Mouse (Mus musculus) heart, postnatal 0 days (tissue): ENCODE measurements around the gene Apex1. TPM values are rescaled to one million over a fixed set of nuclear protein-coding genes. Genes with fewer than 3 reads are reported as not detected.
A peak's percentile ranks its signal among the peaks of the same experiment; 100 is the strongest.
"Not testable (repeated sequence)": the region's sequence is repeated elsewhere in the genome, so short reads cannot be mapped to it uniquely, and the experiment has no call there.

Experiments
- ATAC-seq: fragments of 200-750 bp; cut with Nextera tagmentation; 2 replicates; pipeline ENCODE4 v1.8.0; 2017; ENCODE audit warnings: low read depth, moderate number of reproducible peaks, moderate library complexity; ENCODE audit not compliant: insufficient read depth
- DNase-seq: peaks from one replicate; pipeline ENCODE4 v3.0.0-alpha.2; 2016; ENCODE audit warnings: low spot score
- H3K27ac ChIP-seq: fragments of 300-500 bp; sonication (generic); 2 replicates; pipeline ENCODE4 v1.5.1; 2014; ENCODE audit warnings: low read depth, mild to moderate bottlenecking
- H3K27me3 ChIP-seq: fragments of 300-500 bp; sonication (generic); 2 replicates; pipeline ENCODE4 v1.6.1; 2014; ENCODE audit warnings: low read length, mixed read lengths; ENCODE audit not compliant: control insufficient read depth, insufficient read depth
- H3K36me3 ChIP-seq: fragments of 300-500 bp; sonication (generic); replicated peaks from 2 replicates; pipeline ENCODE4 v1.6.1; 2014; ENCODE audit warnings: low read length, mixed read lengths; ENCODE audit not compliant: control insufficient read depth, insufficient read depth
- H3K4me1 ChIP-seq: fragments of 300-500 bp; sonication (generic); 2 replicates; pipeline ENCODE4 v1.6.1; 2014; ENCODE audit warnings: antibody characterized with exemption; ENCODE audit not compliant: control insufficient read depth, insufficient read depth
- H3K4me2 ChIP-seq: fragments of 300-500 bp; sonication (generic); 2 replicates; pipeline ENCODE4 v1.6.1; 2014; ENCODE audit warnings: low read depth, mild to moderate bottlenecking, low read length, moderate library complexity
- H3K4me3 ChIP-seq: fragments of 300-500 bp; sonication (generic); 2 replicates; pipeline ENCODE4 v1.5.1; 2014; ENCODE audit warnings: low read depth, low read length
- H3K9ac ChIP-seq: fragments of 300-500 bp; sonication (generic); replicated peaks from 2 replicates; pipeline ENCODE4 v1.6.1; 2014; ENCODE audit warnings: low read depth, low read length, mixed read lengths
- H3K9me3 ChIP-seq: fragments of 300-500 bp; sonication (generic); replicated peaks from 2 replicates; pipeline ENCODE4 v1.6.1; 2016; ENCODE audit warnings: low read length; ENCODE audit not compliant: control insufficient read depth
- CTCF ChIP-seq: IDR thresholded peaks from 2 replicates; pipeline ENCODE4 v1.5.1; 2016; ENCODE audit warnings: antibody characterized with exemption, control low read depth, low read depth
- EP300 ChIP-seq: IDR thresholded peaks from 2 replicates; pipeline ENCODE4 v1.6.1; 2016; ENCODE audit warnings: antibody characterized with exemption, low read depth
- WGBS: fragments of 180-500 bp; shearing (Covaris S2); extraction: QIAGEN DNeasy Blood & Tissue Kit; methylation state at CpG from one replicate; pipeline ENCODE4 v1.1.7; 2014; 5-methylcytosine and 5-hydroxymethylcytosine counted together
- polyA plus RNA-seq: library from polyadenylated mRNA; unstranded; fragments of >200 nt; fragmentation: Nextera tagmentation; extraction: Ambion mirVana; gene quantifications from 2 replicates; pipeline ENCODE4 v1.2.1, GENCODE M21; 2015
- total RNA-seq: library from RNA; depleted of rRNA; stranded (reverse); fragments of >200 nt; gene quantifications from 2 replicates; pipeline ENCODE4 v1.2.3, GENCODE M21; 2014; ENCODE audit warnings: low replicate concordance

Gene Apex1
- total and polyA plus RNA-seq, 2 experiments from 2014 or later = 52.7 to 77.2 TPM

DNA sequence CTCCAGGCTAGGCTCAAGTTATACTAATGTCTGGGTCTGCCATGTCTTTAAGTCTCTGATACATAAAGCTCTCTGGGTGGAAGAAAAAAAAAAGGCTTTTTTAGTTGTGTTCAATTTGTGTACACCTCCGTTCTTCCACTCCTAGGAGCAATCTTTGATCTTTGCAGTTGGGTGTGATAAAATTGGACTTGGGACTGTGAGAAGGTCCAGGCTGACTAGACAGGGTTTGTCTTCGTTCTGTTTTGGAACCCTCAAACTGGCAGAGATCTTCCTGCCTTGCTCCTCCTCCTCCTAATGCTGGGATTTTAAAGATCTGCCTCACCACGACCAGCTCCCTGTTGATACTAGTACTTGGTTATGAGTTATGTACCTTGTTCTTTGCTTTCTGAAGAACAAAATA is 32.4 kb downstream of the Apex1 start:
- not testable (repeated sequence) for H3K36me3 ChIP-seq, H3K4me3 ChIP-seq, ATAC-seq, H3K9me3 ChIP-seq, H3K9ac ChIP-seq, DNase-seq, H3K27ac ChIP-seq, H3K27me3 ChIP-seq, H3K4me2 ChIP-seq, H3K4me1 ChIP-seq
- WGBS = 71% methylated on average over 3 of the region's 3 CpGs

GRCm38 (mm10) chr14:50958289-50958995 is 33.7 kb downstream of the Apex1 start:
- not testable (repeated sequence) for H3K36me3 ChIP-seq, H3K4me3 ChIP-seq, H3K4me2 ChIP-seq, H3K27me3 ChIP-seq, ATAC-seq, H3K9me3 ChIP-seq, H3K4me1 ChIP-seq, H3K9ac ChIP-seq, H3K27ac ChIP-seq, DNase-seq
- WGBS = 83% methylated on average over 5 of the region's 5 CpGs

DNA sequence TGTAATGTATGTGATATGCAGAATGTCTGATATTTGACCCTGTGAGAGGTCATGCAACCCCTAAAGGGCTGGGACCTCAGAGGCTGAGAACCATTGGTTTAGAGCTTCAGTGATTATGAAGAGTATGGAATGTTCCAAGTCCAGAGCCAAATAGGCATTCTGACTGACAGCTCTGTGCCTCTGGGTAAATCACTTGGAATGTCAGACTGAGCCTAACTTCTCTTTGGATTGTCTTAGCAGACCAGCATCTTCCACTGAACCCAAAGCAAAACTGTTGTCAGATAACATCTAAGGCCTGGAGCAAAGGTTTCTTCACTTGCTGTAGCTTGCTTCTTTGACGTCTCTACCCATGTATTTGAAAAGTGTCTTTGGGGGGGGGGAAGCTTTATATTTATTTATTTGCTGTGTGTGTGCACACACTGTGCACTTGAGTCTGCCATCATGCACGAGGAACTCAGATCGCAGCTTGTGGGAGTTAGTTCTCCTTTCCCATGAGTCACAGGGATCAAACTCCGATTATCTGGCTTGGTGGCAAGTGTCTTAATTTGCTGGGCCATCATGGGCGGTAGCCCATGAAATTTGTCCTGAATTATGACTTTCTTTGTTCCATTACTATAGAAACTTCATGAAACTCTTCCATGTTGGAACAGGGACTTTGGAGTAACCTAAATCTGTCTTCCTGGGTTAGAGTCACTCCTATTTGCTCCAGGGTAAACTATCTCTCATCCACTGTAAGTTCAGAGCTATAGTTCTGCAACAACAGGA is 43.6 kb downstream of the Apex1 start:
- no peaks in the 10 kb centered on the region for H3K36me3 ChIP-seq
- no peak overlapping the region for H3K4me2 ChIP-seq
- no peaks in the 10 kb centered on the region for H3K9me3 ChIP-seq
- H3K4me1 ChIP-seq = no peaks in the 10 kb centered on the region
- no peak overlapping the region for H3K4me3 ChIP-seq
- no peak overlapping the region for H3K9ac ChIP-seq
- no peak for TF ChIP-seq CTCF
- no peak for TF ChIP-seq EP300
- H3K27ac ChIP-seq = no peak overlapping the region
- WGBS = 88% methylated on average over 5 of the region's 5 CpGs
- DNase-seq (no peak), ATAC-seq (no peak)
- no peaks in the 10 kb centered on the region for H3K27me3 ChIP-seq

DNA sequence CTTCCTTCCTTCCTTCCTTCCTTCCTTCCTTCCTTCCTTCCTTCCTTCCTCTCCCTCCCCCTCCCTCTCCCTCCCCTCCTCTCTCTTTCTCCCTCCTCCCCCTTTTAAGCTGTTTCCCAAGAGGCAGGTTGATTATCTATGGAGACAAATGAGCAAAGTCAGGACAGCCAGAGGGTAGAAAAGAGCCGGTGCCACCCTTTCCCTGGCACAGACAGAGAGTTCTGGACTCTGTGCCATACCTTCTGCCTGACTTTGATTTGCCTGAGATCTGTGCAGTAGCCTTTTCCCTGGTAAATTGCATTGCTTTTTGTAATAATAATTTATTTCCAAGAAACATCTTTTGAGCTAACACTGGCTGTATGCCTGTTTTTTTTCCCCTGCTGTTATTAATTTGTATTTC is 44.3 kb downstream of the Apex1 start:
- WGBS = 33% methylated on average over 1 of the region's 1 CpGs
- H3K9me3 ChIP-seq = no peaks in the 10 kb centered on the region
- no peak for ATAC-seq
- TF ChIP-seq EP300 (no peak), CTCF (no peak)
- H3K4me1 ChIP-seq = no peaks in the 10 kb centered on the region
- H3K27ac ChIP-seq = no peak overlapping the region
- no peaks in the 10 kb centered on the region for H3K36me3 ChIP-seq
- H3K4me2 ChIP-seq = 0 out of 2 replicates have a peak overlapping the region, but pooled peaks have one; percentile 22
- H3K9ac ChIP-seq = no peak overlapping the region
- no peak for DNase-seq
- H3K4me3 ChIP-seq = no peak overlapping the region
- no peaks in the 10 kb centered on the region for H3K27me3 ChIP-seq

DNA sequence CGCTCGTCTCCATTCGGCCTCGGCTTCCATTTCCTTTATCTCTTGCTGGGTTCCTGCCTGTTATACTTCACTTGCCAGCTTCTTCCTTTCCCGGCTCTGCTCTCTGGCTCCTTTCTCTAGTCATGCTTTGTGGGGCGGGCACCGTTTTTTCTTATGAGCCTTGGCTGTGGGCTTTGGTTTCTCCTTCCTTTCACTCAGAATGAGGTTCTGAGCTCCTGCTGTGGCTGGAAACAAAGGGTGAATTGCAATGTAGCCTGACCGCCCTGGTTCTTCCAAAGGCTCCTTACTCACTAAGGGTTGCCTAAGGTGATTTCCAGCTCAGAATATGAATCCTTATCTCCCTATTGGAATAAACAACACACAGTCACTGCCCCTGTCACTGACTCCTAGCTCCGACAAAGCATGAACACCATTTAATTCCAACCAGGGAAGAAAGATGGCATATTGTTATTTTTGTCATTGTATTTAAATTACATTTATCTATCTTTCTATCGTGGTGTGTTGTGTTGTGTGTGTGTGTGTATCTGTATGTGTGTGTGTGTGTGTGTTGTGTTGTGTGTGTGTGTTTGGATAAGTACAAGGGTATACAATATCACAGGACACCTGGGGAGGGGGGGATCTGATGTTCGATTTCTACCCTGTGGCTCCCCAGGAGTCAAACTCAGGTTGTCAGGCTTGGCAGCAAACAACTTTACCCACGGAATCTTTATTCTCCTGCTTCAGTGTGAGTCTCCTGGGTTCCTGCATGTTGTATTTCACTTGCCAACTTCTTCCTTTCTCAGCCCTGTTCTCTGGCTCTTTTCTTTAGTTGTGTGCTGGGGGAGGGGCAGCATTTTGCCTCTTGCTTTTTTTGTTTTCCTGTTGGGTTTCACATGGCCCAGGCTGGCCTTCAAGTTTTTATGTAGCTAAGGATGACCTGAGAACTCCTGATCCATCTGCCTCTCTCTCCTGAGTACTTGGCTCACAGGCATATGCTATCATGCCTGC is 45.1 kb downstream of the Apex1 start:
- H3K27ac ChIP-seq = peak overlapping the region; percentile 43; the same call in 1 of the 2 replicates
- DNase-seq (no peak), ATAC-seq (no peak)
- H3K27me3 ChIP-seq = no peaks in the 10 kb centered on the region
- whole genome bisulfite sequencing = 26% methylated on average over 12 of the region's 12 CpGs
- H3K36me3 ChIP-seq = no peaks in the 10 kb centered on the region
- H3K4me3 ChIP-seq = no peak overlapping the region
- H3K9me3 ChIP-seq = no peaks in the 10 kb centered on the region
- TF ChIP-seq EP300 = no peak
- no peak for TF ChIP-seq CTCF
- H3K9ac ChIP-seq = no peak overlapping the region
- no peaks in the 10 kb centered on the region for H3K4me1 ChIP-seq
- peak overlapping the region; percentile 22; the same call in 1 of the 2 replicates for H3K4me2 ChIP-seq
